Mouse (Mus musculus): Measurements from ENCODE around the gene Dnah1. TPM values are rescaled to one million over a fixed set of nuclear protein-coding genes. Genes with fewer than 3 reads are reported as not detected.

Dnah1 gene
- polyA plus RNA-seq, 1 experiment from 2014 or later = 4.9 TPM

- ATAC-seq (ENCODE audit: insufficient read depth, low FRiP score) = no peak
- H3K4me3 ChIP-seq (replicated peaks; ENCODE audit: low read length) = no peak overlapping the region
- no peaks in the 10 kb centered on the region for H3K9me3 ChIP-seq (replicated peaks; ENCODE audit: control insufficient read depth, low read length)
- H3K4me2 ChIP-seq (ENCODE audit: low read depth, low read length) = no peak overlapping the region
- no peak overlapping the region for H3K27ac ChIP-seq (ENCODE audit: low read length)
- H3K27me3 ChIP-seq (ENCODE audit: control insufficient read depth, insufficient read depth, low read length) = no peaks in the 10 kb centered on the region
- H3K4me1 ChIP-seq (ENCODE audit: control insufficient read depth, insufficient read depth, low read length) = no peaks in the 10 kb centered on the region; the same call in 1 of the 2 replicates
- no peaks in the 10 kb centered on the region for H3K36me3 ChIP-seq (ENCODE audit: control insufficient read depth, insufficient read depth, low read length)
- no peak overlapping the region for H3K9ac ChIP-seq (ENCODE audit: low read length)
- 91% methylated on average over 6 of the region's 6 CpGs for WGBS
Observed at GRCm38 (mm10) chr14:31271121-31271520, 52.6 kb downstream of the Dnah1 start.

- peak; percentile 88 for ATAC-seq (ENCODE audit: insufficient read depth, low FRiP score)
Observed at GRCm38 (mm10) chr14:31269456-31270100, 54.1 kb downstream of the Dnah1 start.

GRCm38 (mm10) chr14:31268301-31269001, 55.2 kb downstream of the Dnah1 start:
- Histone ChIP-seq H3K9ac (ENCODE audit: low read length) (peak overlapping the region; percentile 69), H3K4me1 (ENCODE audit: control insufficient read depth, insufficient read depth, low read length) (no peaks in the 10 kb centered on the region; the same call in 1 of the 2 replicates)
- WGBS = 73% methylated on average over 9 of the region's 9 CpGs

More at GRCm38 (mm10) chr14:31269456-31270100, 54.1 kb downstream of the Dnah1 start:
- H3K27ac ChIP-seq (ENCODE audit: low read length) = peak overlapping the region; percentile 8; the same call in 1 of the 2 replicates
- H3K27me3 ChIP-seq (ENCODE audit: control insufficient read depth, insufficient read depth, low read length) = no peaks in the 10 kb centered on the region
- 13% methylated on average over 27 of the region's 28 CpGs for WGBS
- H3K9me3 ChIP-seq (replicated peaks; ENCODE audit: control insufficient read depth, low read length) = no peaks in the 10 kb centered on the region
- peak overlapping the region; percentile 71 for H3K4me2 ChIP-seq (ENCODE audit: low read depth, low read length)
- no peaks in the 10 kb centered on the region for H3K36me3 ChIP-seq (ENCODE audit: control insufficient read depth, insufficient read depth, low read length)
- peak overlapping the region; percentile 49 for H3K4me3 ChIP-seq (replicated peaks; ENCODE audit: low read length)
- H3K9ac ChIP-seq (ENCODE audit: low read length) = peak overlapping the region; percentile 69
- H3K4me1 ChIP-seq (ENCODE audit: control insufficient read depth, insufficient read depth, low read length) = no peaks in the 10 kb centered on the region; the same call in 1 of the 2 replicates

GRCm38 (mm10) chr14:31267649-31268048, 56.0 kb downstream of the Dnah1 start:
- Histone ChIP-seq H3K27ac (ENCODE audit: low read length) (no peak overlapping the region), H3K36me3 (ENCODE audit: control insufficient read depth, insufficient read depth, low read length) (no peaks in the 10 kb centered on the region), H3K4me1 (ENCODE audit: control insufficient read depth, insufficient read depth, low read length) (no peaks in the 10 kb centered on the region; the same call in 1 of the 2 replicates), H3K27me3 (ENCODE audit: control insufficient read depth, insufficient read depth, low read length) (no peaks in the 10 kb centered on the region), H3K9ac (ENCODE audit: low read length) (no peak overlapping the region), H3K4me3 (replicated peaks; ENCODE audit: low read length) (no peak overlapping the region), H3K9me3 (replicated peaks; ENCODE audit: control insufficient read depth, low read length) (no peaks in the 10 kb centered on the region), H3K4me2 (ENCODE audit: low read depth, low read length) (no peak overlapping the region)
- no peak for ATAC-seq (ENCODE audit: insufficient read depth, low FRiP score)
- 81% methylated on average over 11 of the region's 11 CpGs for WGBS

More at GRCm38 (mm10) chr14:31268301-31269001, 55.2 kb downstream of the Dnah1 start:
- Histone ChIP-seq H3K36me3 (ENCODE audit: control insufficient read depth, insufficient read depth, low read length) (no peaks in the 10 kb centered on the region), H3K9me3 (replicated peaks; ENCODE audit: control insufficient read depth, low read length) (no peaks in the 10 kb centered on the region), H3K27me3 (ENCODE audit: control insufficient read depth, insufficient read depth, low read length) (no peaks in the 10 kb centered on the region), H3K4me3 (replicated peaks; ENCODE audit: low read length) (peak overlapping the region; percentile 49; the same call in 1 of the 2 replicates), H3K4me2 (ENCODE audit: low read depth, low read length) (peak overlapping the region; percentile 71), H3K27ac (ENCODE audit: low read length) (no peak overlapping the region)
- no peak for ATAC-seq (ENCODE audit: insufficient read depth, low FRiP score)

- Histone ChIP-seq H3K9ac (ENCODE audit: low read length) (no peak overlapping the region), H3K4me2 (ENCODE audit: low read depth, low read length) (no peak overlapping the region), H3K27ac (ENCODE audit: low read length) (no peak overlapping the region), H3K4me3 (replicated peaks; ENCODE audit: low read length) (no peak overlapping the region), H3K4me1 (ENCODE audit: control insufficient read depth, insufficient read depth, low read length) (no peaks in the 10 kb centered on the region), H3K27me3 (ENCODE audit: control insufficient read depth, insufficient read depth, low read length) (no peaks in the 10 kb centered on the region), H3K9me3 (replicated peaks; ENCODE audit: control insufficient read depth, low read length) (no peaks in the 10 kb centered on the region), H3K36me3 (ENCODE audit: control insufficient read depth, insufficient read depth, low read length) (peaks cover 28% of the 10 kb centered on the region)
- no peak for ATAC-seq (ENCODE audit: insufficient read depth, low FRiP score)
- WGBS = 87% methylated on average over 9 of the region's 9 CpGs
Observed at GRCm38 (mm10) chr14:31260932-31261331, 62.8 kb downstream of the Dnah1 start.

- Histone ChIP-seq H3K9ac (ENCODE audit: low read length) (no peak overlapping the region), H3K4me2 (ENCODE audit: low read depth, low read length) (no peak overlapping the region), H3K27me3 (ENCODE audit: control insufficient read depth, insufficient read depth, low read length) (no peaks in the 10 kb centered on the region), H3K27ac (ENCODE audit: low read length) (no peak overlapping the region), H3K36me3 (ENCODE audit: control insufficient read depth, insufficient read depth, low read length) (peaks cover 28% of the 10 kb centered on the region), H3K9me3 (replicated peaks; ENCODE audit: control insufficient read depth, low read length) (no peaks in the 10 kb centered on the region), H3K4me3 (replicated peaks; ENCODE audit: low read length) (no peak overlapping the region), H3K4me1 (ENCODE audit: control insufficient read depth, insufficient read depth, low read length) (no peaks in the 10 kb centered on the region)
- ATAC-seq (ENCODE audit: insufficient read depth, low FRiP score) = no peak
- 89% methylated on average over 4 of the region's 4 CpGs for WGBS
Observed at GRCm38 (mm10) chr14:31260374-31260773, 63.3 kb downstream of the Dnah1 start.

GRCm38 (mm10) chr14:31258476-31259050, 65.1 kb downstream of the Dnah1 start:
- Histone ChIP-seq H3K36me3 (ENCODE audit: control insufficient read depth, insufficient read depth, low read length) (peaks cover 32% of the 10 kb centered on the region), H3K27ac (ENCODE audit: low read length) (no peak overlapping the region), H3K4me3 (replicated peaks; ENCODE audit: low read length) (no peak overlapping the region), H3K9ac (ENCODE audit: low read length) (no peak overlapping the region), H3K4me1 (ENCODE audit: control insufficient read depth, insufficient read depth, low read length) (no peaks in the 10 kb centered on the region), H3K4me2 (ENCODE audit: low read depth, low read length) (no peak overlapping the region), H3K27me3 (ENCODE audit: control insufficient read depth, insufficient read depth, low read length) (no peaks in the 10 kb centered on the region), H3K9me3 (replicated peaks; ENCODE audit: control insufficient read depth, low read length) (no peaks in the 10 kb centered on the region)
- 94% methylated on average over 14 of the region's 14 CpGs for WGBS
- no peak for ATAC-seq (ENCODE audit: insufficient read depth, low FRiP score)

DNA sequence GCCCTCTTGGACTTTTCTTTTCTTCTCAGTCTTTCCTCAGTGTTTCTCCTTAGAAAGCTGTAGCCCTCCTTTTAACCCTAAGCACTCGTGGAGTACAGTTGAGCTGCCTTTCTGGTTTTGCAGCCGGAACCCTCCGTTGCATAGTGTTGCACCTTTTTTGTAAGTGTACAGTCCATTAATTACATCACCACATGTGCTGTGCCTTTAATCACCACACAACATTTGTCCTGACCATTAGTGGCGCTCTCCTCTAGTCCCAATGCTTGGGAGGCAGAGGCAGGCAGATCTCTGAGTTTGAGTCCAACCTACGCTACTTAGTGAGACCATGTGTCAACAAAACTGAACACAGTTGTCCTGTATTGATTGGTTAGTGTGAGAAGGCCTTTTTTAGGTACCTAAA, 71.6 kb downstream of the Dnah1 start:
- Histone ChIP-seq H3K4me1 (ENCODE audit: control insufficient read depth, insufficient read depth, low read length) (peaks cover 13% of the 10 kb centered on the region; the same call in 1 of the 2 replicates), H3K9ac (ENCODE audit: low read length) (peak overlapping the region; percentile 95), H3K4me3 (replicated peaks; ENCODE audit: low read length) (peak overlapping the region; percentile 71), H3K4me2 (ENCODE audit: low read depth, low read length) (peak overlapping the region; percentile 74), H3K27ac (ENCODE audit: low read length) (no peak overlapping the region), H3K36me3 (ENCODE audit: control insufficient read depth, insufficient read depth, low read length) (peaks cover 8% of the 10 kb centered on the region; the same call in 1 of the 2 replicates), H3K27me3 (ENCODE audit: control insufficient read depth, insufficient read depth, low read length) (no peaks in the 10 kb centered on the region), H3K9me3 (replicated peaks; ENCODE audit: control insufficient read depth, low read length) (no peaks in the 10 kb centered on the region)
- 79% methylated on average over 5 of the region's 5 CpGs for WGBS
- no peak for ATAC-seq (ENCODE audit: insufficient read depth, low FRiP score)

GRCm38 (mm10) chr14:31251626-31252025, 72.1 kb downstream of the Dnah1 start:
- Histone ChIP-seq H3K4me3 (replicated peaks; ENCODE audit: low read length) (peak overlapping the region; percentile 71), H3K4me1 (ENCODE audit: control insufficient read depth, insufficient read depth, low read length) (peaks cover 13% of the 10 kb centered on the region; the same call in 1 of the 2 replicates), H3K36me3 (ENCODE audit: control insufficient read depth, insufficient read depth, low read length) (peaks cover 4% of the 10 kb centered on the region; the same call in 1 of the 2 replicates), H3K4me2 (ENCODE audit: low read depth, low read length) (peak overlapping the region; percentile 74), H3K9ac (ENCODE audit: low read length) (peak overlapping the region; percentile 95), H3K9me3 (replicated peaks; ENCODE audit: control insufficient read depth, low read length) (no peaks in the 10 kb centered on the region), H3K27ac (ENCODE audit: low read length) (peak overlapping the region; percentile 42; the same call in 1 of the 2 replicates), H3K27me3 (ENCODE audit: control insufficient read depth, insufficient read depth, low read length) (no peaks in the 10 kb centered on the region)
- 2% methylated on average over 18 of the region's 18 CpGs for WGBS
- ATAC-seq (ENCODE audit: insufficient read depth, low FRiP score) = peak; percentile 26; the same call in 1 of the 2 replicates

Data from stomach, embryonic 16.5 days (tissue).